In genomic region chr5:148633999-148634398, GRCm38 (mm10) we compare ENCODE assay signal across 9 mouse cellular contexts.
DNase-seq lines count a peak whose midpoint lies in the region; ATAC-seq and TF ChIP-seq lines count a peak whose summit lies in the region.
"Had no signal": no experiment of that assay in that cellular context is flagged by ENCODE, and none has a peak within 500 bp of the region (broad histone marks: within the 10 kb centered on the region; RNA-seq: fewer than 3 reads in every experiment).

No protein-coding gene starts in this region.

- H3K9ac ChIP-seq in stomach, embryonic 16.5 days (ENCODE audit: low read length) = 0 out of 2 replicates have a peak overlapping the region, but pooled peaks have one; percentile 11

- H3K4me3 ChIP-seq in stomach, embryonic 16.5 days (replicated peaks; ENCODE audit: low read length) = no peak overlapping the region
- H3K4me3 ChIP-seq in gastrocnemius, adult 2 months = no peak overlapping the region

- H3K4me2 ChIP-seq in stomach, embryonic 16.5 days (ENCODE audit: low read depth, low read length) = no peak overlapping the region

- TF ChIP-seq CTCF in gastrocnemius, adult 2 months (IDR thresholded peaks at IDR 0.05) = no peak

- H3K9me3 ChIP-seq in stomach, embryonic 16.5 days (replicated peaks; ENCODE audit: control insufficient read depth, low read length) = no peaks in the 10 kb centered on the region

- ATAC-seq in stomach, embryonic 16.5 days (ENCODE audit: insufficient read depth, low FRiP score) = peak; percentile 28; the same call in 1 of the 2 replicates

- H3K36me3 ChIP-seq in stomach, embryonic 16.5 days (ENCODE audit: control insufficient read depth, insufficient read depth, low read length) = no peaks in the 10 kb centered on the region

- H3K4me1 ChIP-seq in stomach, embryonic 16.5 days (ENCODE audit: control insufficient read depth, insufficient read depth, low read length) = peaks cover 14% of the 10 kb centered on the region; the same call in 1 of the 2 replicates

- WGBS in stomach, embryonic 16.5 days = 42% methylated on average over 5 of the region's 5 CpGs

- peak; percentile 60 to 77 for DNase-seq in adrenal gland, adult (ENCODE audit: inconsistent age in 2 of 2, low spot score in 1 of 2)
- no peak for DNase-seq in adrenal gland, adult 18-20 months (ENCODE audit: low spot score in 2 of 2)
- DNase-seq in retina, postnatal 1 day = peak; percentile 37
- no peak for DNase-seq in retina, embryonic 14.5 days (ENCODE audit: low spot score)
- peak; percentile 10 to 22 for DNase-seq in heart, postnatal 14 days
- DNase-seq in testis, postnatal 10 days (ENCODE audit: low spot score) = no peak
- DNase-seq in gastrocnemius, adult 2 months = no peak
- DNase-seq: right cerebral cortex, postnatal 25 days had no signal

- H3K27me3 ChIP-seq in stomach, embryonic 16.5 days (ENCODE audit: control insufficient read depth, insufficient read depth, low read length) = no peaks in the 10 kb centered on the region

- intact Hi-C loops in heart, postnatal 14 days (cut with DNase I) = no loop called here
- intact Hi-C loops in gastrocnemius, adult 2 months (cut with DNase I) = no loop called here

- peak overlapping the region; percentile 66 for H3K27ac ChIP-seq in stomach, embryonic 16.5 days (ENCODE audit: low read length)
- H3K27ac ChIP-seq in gastrocnemius, adult 2 months = no peak overlapping the region

Comparison
In these comparisons a context has a peak if more than half of its experiments do, and no peak if none do; other contexts are left out.
1. DNase-seq: peak in adrenal gland, adult (2 of 2), retina, postnatal 1 day (single experiment) and heart, postnatal 14 days (2 of 2); none in adrenal gland, adult 18-20 months (0 of 2), retina, embryonic 14.5 days (single experiment), testis, postnatal 10 days (single experiment) and gastrocnemius, adult 2 months (single experiment).